Mouse (Mus musculus): ENCODE measurements around the gene S100a16. TPM values are rescaled to one million over a fixed set of nuclear protein-coding genes. Genes with fewer than 3 reads are reported as not detected.
A peak's percentile ranks its signal among the peaks of the same experiment; 100 is the strongest.

Gene S100a16
- polyA plus RNA-seq, 1 experiment: 274 TPM

DNA sequence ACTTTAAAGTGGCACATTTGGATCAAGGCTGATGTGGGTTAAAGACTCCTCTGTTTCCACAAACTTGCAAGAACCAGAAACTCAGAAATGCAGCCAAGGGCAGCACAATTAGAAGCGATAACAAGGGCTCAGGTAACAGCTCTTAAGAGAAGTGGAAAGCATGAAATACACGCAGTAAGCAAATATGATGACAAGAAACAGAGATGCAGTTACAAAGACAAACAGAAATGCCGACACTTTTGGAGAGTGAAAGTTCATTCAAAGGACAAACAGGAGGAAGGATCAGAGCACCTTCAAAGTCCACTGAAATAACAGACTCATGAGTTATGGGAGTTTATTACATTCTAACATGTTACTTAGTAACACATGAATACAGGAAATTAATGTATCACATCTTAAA, 30.7 kb upstream of the S100a16 start:
- DNase-seq: no peak
- WGBS: 63% methylated on average over 3 of the region's 3 CpGs
- Histone ChIP-seq H3K4me1 (ENCODE audit: control insufficient read depth, insufficient read depth, low read length) (peaks cover 4% of the 10 kb centered on the region; the same call in 1 of the 2 replicates), H3K4me3 (replicated peaks; ENCODE audit: extremely low read depth, low read depth, low read length) (no peak overlapping the region)
- no peak for TF ChIP-seq CTCF (IDR thresholded peaks at IDR 0.05; ENCODE audit: insufficient read depth, low read length)
- TF ChIP-seq POLR2A (IDR thresholded peaks at IDR 0.05; ENCODE audit: borderline replicate concordance, extremely low read depth, low read depth, low read length): no peak

DNA sequence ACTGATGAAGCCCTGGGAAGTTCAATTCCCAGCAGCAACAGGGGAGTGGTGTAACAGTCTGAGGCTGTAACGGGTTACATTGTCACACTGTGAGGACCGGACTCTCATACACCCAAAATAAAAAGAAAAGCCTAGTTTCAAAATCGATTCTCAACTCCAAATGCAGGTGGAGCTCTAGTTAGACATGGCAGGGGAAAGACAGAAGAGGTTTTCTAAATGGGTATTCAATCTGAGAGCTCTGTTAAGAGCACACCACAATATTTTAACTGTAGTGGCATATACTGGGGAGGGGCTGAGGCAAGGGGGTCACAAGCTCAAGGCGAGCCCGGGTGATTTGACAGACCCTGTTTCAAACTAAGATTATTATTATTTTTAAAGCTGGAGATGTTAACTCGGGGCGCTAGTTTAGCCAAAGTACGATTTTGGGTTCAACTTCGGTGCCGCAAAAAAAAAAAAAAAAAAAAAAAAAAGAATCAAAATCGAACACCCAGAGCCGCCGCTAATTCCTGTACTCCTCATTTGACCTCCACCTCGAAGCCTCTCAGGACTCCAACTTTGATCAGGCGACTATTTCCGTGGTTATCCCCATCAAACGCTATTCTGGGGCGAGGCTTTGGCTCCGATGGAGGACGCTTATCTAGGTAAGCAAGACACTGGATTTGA, 28.6 kb upstream of the S100a16 start:
- no peak for DNase-seq
- 3% methylated on average over 20 of the region's 20 CpGs for WGBS
- peaks cover 4% of the 10 kb centered on the region; the same call in 1 of the 2 replicates for H3K4me1 ChIP-seq (ENCODE audit: control insufficient read depth, insufficient read depth, low read length)
- peak overlapping the region; percentile 81 for H3K4me3 ChIP-seq (replicated peaks; ENCODE audit: extremely low read depth, low read depth, low read length)
- TF ChIP-seq CTCF (IDR thresholded peaks at IDR 0.05; ENCODE audit: insufficient read depth, low read length) (no peak), POLR2A (IDR thresholded peaks at IDR 0.05; ENCODE audit: borderline replicate concordance, extremely low read depth, low read depth, low read length) (no peak)

DNA sequence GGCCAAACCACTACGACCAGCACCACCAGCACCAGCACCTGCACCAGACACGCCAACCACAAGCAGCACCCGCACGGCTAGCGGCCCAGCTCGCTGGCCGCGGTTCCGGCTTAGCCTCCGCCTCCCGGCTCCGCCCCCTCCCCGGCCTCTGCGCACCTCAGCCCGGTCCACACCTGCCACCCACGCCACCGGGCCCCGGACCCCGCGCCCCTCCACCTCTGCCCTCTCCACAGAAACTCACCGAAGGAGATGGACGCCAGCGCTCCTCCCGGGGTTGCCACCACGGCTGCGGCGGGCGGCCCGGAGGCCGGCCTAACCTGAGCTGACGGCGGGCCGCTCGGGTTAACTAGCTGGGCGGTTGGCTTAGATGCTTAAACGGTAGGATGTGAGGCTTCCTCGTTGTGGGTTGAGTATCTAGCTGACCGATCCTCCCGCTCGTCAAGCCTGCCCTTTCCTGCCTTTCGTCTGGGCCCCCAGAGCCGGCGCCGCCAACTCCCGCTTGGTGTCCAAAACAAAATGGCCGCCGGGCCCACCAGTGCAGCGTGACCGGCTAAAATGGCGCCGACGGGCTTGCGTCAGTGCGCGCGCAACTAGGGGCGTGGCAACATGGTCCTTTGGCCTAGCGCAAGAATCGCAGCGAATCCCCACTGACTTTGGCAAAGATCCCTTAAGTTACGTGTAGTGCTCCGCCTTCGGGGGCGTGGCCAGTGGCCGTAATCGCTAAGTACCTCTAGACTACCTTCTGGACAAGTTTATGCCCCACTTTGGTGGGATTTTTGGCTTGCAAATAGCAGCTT, 27.9 kb upstream of the S100a16 start, which contains the start of gene Chtop:
Gene Chtop, minus strand, starts transcription at position 549 of the 797 bp plus-strand sequence.
- peak; percentile 61; the same call in 1 of the 2 replicates for TF ChIP-seq POLR2A (IDR thresholded peaks at IDR 0.05; ENCODE audit: borderline replicate concordance, extremely low read depth, low read depth, low read length)
- no peak for TF ChIP-seq CTCF (IDR thresholded peaks at IDR 0.05; ENCODE audit: insufficient read depth, low read length)
- Histone ChIP-seq H3K4me1 (ENCODE audit: control insufficient read depth, insufficient read depth, low read length) (peaks cover 4% of the 10 kb centered on the region; the same call in 1 of the 2 replicates), H3K4me3 (replicated peaks; ENCODE audit: extremely low read depth, low read depth, low read length) (peak within 1 kb of the TSS; percentile 81)
- WGBS: under 1% methylated on average over 66 of the region's 66 CpGs
- peak; percentile 100 for DNase-seq

DNA sequence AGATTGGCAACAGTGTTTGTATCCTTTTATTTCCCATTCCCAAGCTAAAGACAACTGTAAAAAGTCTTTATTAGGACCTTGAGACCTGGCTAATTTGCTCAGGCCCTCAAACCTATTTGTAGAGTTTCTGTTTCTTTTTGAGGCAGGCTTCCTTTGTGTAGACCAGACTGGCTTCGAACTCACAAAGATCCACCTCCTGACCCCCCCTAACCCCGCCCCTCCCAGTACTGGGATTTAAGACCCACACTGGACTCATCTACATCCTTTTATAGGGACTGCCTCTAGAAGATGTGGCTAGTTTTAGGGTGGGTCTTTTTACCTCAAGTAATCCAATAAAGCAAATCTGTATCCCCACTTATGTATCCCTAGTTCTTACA, 27.3 kb upstream of the S100a16 start:
- DNase-seq: no peak
- WGBS: 14% methylated on average over 2 of the region's 2 CpGs
- H3K4me3 ChIP-seq (replicated peaks; ENCODE audit: extremely low read depth, low read depth, low read length): no peak overlapping the region
- peaks cover 4% of the 10 kb centered on the region; the same call in 1 of the 2 replicates for H3K4me1 ChIP-seq (ENCODE audit: control insufficient read depth, insufficient read depth, low read length)
- TF ChIP-seq CTCF (IDR thresholded peaks at IDR 0.05; ENCODE audit: insufficient read depth, low read length) (no peak), POLR2A (IDR thresholded peaks at IDR 0.05; ENCODE audit: borderline replicate concordance, extremely low read depth, low read depth, low read length) (no peak)

DNA sequence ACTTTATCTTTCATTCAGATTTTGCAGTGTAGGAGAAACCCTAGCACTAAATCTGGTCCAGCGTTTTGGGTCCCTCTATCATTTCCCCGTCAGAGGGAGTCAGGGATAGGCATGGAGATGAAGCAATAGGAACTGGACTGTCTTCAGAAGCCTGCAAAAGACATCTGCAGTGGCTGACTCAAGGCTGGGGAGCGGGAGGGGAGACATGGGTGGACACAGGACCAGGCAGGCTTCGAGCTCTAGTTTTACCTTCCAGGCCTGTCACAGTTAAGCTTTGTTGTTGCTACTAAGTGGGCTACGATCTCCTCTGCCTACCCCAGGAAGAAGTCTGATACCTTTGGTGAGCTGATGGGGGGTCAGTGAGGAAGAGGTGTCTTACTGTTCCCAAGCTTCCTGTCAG, 24.8 kb upstream of the S100a16 start:
- H3K4me3 ChIP-seq (replicated peaks; ENCODE audit: extremely low read depth, low read depth, low read length): no peak overlapping the region
- no peak for DNase-seq
- WGBS: 76% methylated on average over 5 of the region's 5 CpGs
- TF ChIP-seq CTCF (IDR thresholded peaks at IDR 0.05; ENCODE audit: insufficient read depth, low read length) (no peak), POLR2A (IDR thresholded peaks at IDR 0.05; ENCODE audit: borderline replicate concordance, extremely low read depth, low read depth, low read length) (no peak)
- peaks cover 6% of the 10 kb centered on the region; the same call in 1 of the 2 replicates for H3K4me1 ChIP-seq (ENCODE audit: control insufficient read depth, insufficient read depth, low read length)

DNA sequence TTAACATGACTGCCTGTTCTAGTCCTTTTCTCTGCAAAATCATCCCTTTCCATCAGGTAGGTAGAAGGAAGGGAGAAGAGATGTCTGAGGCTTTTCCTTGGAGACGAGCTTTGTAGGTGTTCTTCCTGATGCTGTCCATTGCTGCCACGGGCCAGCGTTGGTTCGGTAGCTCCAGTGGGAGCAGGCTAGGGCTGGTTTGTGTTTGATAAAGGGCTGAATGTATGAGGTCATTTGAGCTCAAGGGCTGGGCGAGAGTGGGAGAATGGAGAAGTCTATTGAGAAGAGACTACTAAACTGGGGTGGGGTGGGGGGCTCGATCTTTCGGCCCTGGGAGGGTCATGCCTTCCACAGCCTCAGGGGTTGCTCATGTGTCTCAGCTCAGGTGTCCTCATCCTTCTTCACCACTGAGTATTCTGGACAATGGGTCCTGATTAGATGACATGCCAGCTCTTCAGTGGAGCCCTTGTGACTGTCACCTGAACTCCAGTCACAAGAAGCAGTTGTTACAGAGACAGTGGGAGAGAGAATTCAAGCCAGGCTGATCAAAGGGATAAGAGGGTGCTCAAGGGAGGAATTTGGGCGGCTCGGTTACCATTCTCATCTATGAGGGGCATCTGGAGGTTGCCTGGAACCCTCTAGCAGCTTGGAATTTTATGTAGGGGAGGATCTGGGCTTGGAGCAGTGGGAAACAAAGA, 24.0 kb upstream of the S100a16 start:
- WGBS: 76% methylated on average over 9 of the region's 9 CpGs
- TF ChIP-seq POLR2A (IDR thresholded peaks at IDR 0.05; ENCODE audit: borderline replicate concordance, extremely low read depth, low read depth, low read length) (no peak), CTCF (IDR thresholded peaks at IDR 0.05; ENCODE audit: insufficient read depth, low read length) (no peak)
- peaks cover 11% of the 10 kb centered on the region for H3K4me1 ChIP-seq (ENCODE audit: control insufficient read depth, insufficient read depth, low read length)
- DNase-seq: no peak
- no peak overlapping the region for H3K4me3 ChIP-seq (replicated peaks; ENCODE audit: extremely low read depth, low read depth, low read length)

DNA sequence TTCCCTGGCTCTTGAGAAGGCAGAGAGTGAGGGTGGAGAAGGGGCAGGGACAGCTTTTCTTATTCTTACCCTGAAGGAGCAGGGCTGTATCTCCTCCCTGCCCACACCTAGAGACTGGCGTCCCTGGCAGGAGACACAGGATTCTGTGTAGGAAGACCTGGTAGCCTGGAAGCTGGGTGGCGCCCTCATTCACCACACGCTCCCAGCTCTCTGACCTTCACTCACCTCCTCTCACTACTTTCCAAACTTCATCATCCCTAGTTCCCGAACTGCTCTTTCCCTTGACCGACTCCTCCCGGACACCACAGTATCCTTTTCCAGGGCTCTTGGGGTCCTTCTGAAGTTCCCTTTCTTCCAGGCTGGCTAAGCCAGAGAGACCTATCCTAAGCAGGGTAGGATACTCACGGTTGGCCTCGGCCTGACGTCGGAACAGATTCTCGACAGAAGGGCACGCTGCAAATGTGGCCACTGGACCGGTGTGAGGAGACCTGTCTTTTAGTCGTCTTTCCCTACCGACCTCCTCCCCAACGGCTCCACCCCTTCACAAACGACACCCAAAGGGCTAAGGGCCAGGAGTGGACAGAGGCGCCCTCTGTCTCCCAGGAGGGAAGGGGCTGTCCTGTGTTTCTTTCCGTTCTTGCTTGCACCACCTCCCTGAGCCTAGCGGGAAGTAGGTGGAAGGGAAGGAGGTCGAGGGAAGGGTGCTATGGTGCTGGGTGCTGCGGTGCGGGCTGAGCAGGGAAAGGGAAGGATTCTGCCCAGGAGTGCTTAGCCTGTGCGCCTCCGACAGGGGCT, 23.1 kb upstream of the S100a16 start, which contains the start of the genes S100a1 and S100a13:
Gene S100a1, minus strand, starts transcription at position 597 of the 795 bp plus-strand sequence.
Gene S100a13, plus strand, starts transcription at position 640 of the 795 bp plus-strand sequence.
- peak within 1 kb of the TSS; percentile 75 for H3K4me3 ChIP-seq (replicated peaks; ENCODE audit: extremely low read depth, low read depth, low read length)
- TF ChIP-seq CTCF (IDR thresholded peaks at IDR 0.05; ENCODE audit: insufficient read depth, low read length) (no peak), POLR2A (IDR thresholded peaks at IDR 0.05; ENCODE audit: borderline replicate concordance, extremely low read depth, low read depth, low read length) (peak; percentile 83; the same call in 1 of the 2 replicates)
- H3K4me1 ChIP-seq (ENCODE audit: control insufficient read depth, insufficient read depth, low read length): peaks cover 8% of the 10 kb centered on the region
- WGBS: 4% methylated on average over 25 of the region's 25 CpGs
- DNase-seq: peak; percentile 79

DNA sequence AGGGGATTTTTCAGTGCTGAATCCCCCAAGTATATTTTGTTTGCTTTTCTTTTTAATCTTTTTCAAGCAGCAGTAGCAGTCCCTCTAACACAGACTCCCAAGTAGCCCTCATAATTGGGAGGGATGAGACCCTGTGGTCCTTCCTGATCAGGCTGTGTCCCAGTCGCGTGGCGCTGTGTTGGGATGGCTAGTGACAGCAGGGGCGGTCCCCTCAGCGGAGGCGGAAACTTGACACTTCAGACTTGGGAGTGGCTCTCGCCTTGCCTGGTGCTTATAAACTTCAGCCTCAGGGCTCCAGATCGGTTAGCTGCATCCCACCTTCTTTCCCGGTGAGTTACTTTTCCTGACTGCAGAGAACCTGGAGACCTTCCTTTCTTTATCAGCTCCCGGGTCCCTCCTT, 22.4 kb upstream of the S100a16 start:
- peak; percentile 78 for DNase-seq
- peak; percentile 85; the same call in 1 of the 2 replicates for TF ChIP-seq POLR2A (IDR thresholded peaks at IDR 0.05; ENCODE audit: borderline replicate concordance, extremely low read depth, low read depth, low read length)
- no peak for TF ChIP-seq CTCF (IDR thresholded peaks at IDR 0.05; ENCODE audit: insufficient read depth, low read length)
- H3K4me3 ChIP-seq (replicated peaks; ENCODE audit: extremely low read depth, low read depth, low read length): peak overlapping the region; percentile 75
- peaks cover 8% of the 10 kb centered on the region for H3K4me1 ChIP-seq (ENCODE audit: control insufficient read depth, insufficient read depth, low read length)
- under 1% methylated on average over 10 of the region's 10 CpGs for WGBS

Measured in lung, adult 2 months (tissue).